Mouse (Mus musculus) Patski (cell line): ENCODE data around the gene Bcap29. TPM values are rescaled to one million over a fixed set of nuclear protein-coding genes. Genes with fewer than 3 reads are reported as not detected.
"Not testable (repeated sequence)": the region's sequence is repeated elsewhere in the genome, so short reads cannot be mapped to it uniquely, and the experiment has no call there.

Source experiments
- ATAC-seq: fragments of 100-300 bp; one replicate; pipeline ENCODE4 v1.8.0; 2021
- CTCF ChIA-PET: fragments of 350-600 bp; sonication (Branson Sonifier 250); formaldehyde crosslinking; loops from one replicate; lab custom pipeline; 2022; ENCODE audit warnings: inconsistent platforms; lab: Charles Lee
- POLR2A ChIA-PET: fragments of 350-600 bp; sonication (Branson Sonifier 250); formaldehyde crosslinking; loops from one replicate; lab custom pipeline; 2022; ENCODE audit warnings: antibody characterized with exemption, inconsistent platforms; lab: Charles Lee
- DNase-seq: peaks from one replicate; pipeline ENCODE4 v3.0.0-alpha.2; 2011; ENCODE audit warnings: low read depth, low spot score
- H3K27me3 ChIP-seq: fragments of 371-371 bp; one replicate; pipeline ENCODE4 v1.5.1; 2021
- CTCF ChIP-seq: fragments of 100-300 bp; IDR thresholded peaks from one replicate; pipeline ENCODE4 v1.5.1; 2021
- in situ Hi-C: fragments of 300-500 bp; cut with MboI; formaldehyde crosslinking; loops from 3 replicates; pipeline ENCODE4 v1.11.1; 2018; ENCODE audit warnings: low pct_unique_long_range_greater_than_20kb, mixed read lengths
- polyA plus RNA-seq: library from polyadenylated mRNA; unstranded; gene quantifications from one replicate; pipeline ENCODE4 v1.2.3, GENCODE M21; 2021

The Bcap29 gene
- polyA plus RNA-seq, 1 experiment from 2014 or later, result 28.3 TPM

- peaks cover 3% of the 10 kb centered on the region for H3K27me3 ChIP-seq
- ChIA-PET CTCF (interaction anchor here (0.8 kb wide), 1 partner anchor 73 kb away, joined by 3 read pairs; no protein-coding TSS in a partner anchor), POLR2A (no interaction called here)
- no peak for TF ChIP-seq CTCF
- no peak for DNase-seq
- in situ Hi-C loops, result no loop called here
- ATAC-seq, result no peak
Measured at GRCm38 (mm10) chr12:31580634-31581318, 53.7 kb downstream of the Bcap29 start.

GRCm38 (mm10) chr12:31578691-31579476, 55.6 kb downstream of the Bcap29 start:
- in situ Hi-C loops, result no loop called here
- no peak for TF ChIP-seq CTCF
- no peak for DNase-seq
- no peak for ATAC-seq
- no peaks in the 10 kb centered on the region for H3K27me3 ChIP-seq
- CTCF ChIA-PET, result no interaction called here
- POLR2A ChIA-PET, result no interaction called here

- POLR2A ChIA-PET, result no interaction called here
- DNase-seq (no peak), ATAC-seq (no peak)
- no peak for TF ChIP-seq CTCF
- H3K27me3 ChIP-seq, result no peaks in the 10 kb centered on the region
- in situ Hi-C loops, result no loop called here
- CTCF ChIA-PET, result interaction anchor here (1.1 kb wide), 1 partner anchor 10 kb away, joined by 3 read pairs; no protein-coding TSS in a partner anchor
Measured at GRCm38 (mm10) chr12:31574506-31574905, 60.0 kb downstream of the Bcap29 start.

- ChIA-PET CTCF (no interaction called here), POLR2A (no interaction called here)
- in situ Hi-C loops, result no loop called here
- no peak for ATAC-seq
- DNase-seq, result no peak
- TF ChIP-seq CTCF, result no peak
- H3K27me3 ChIP-seq, result no peaks in the 10 kb centered on the region
Measured at GRCm38 (mm10) chr12:31569784-31570183, 64.7 kb downstream of the Bcap29 start.

GRCm38 (mm10) chr12:31568661-31569060, 65.8 kb downstream of the Bcap29 start:
- no peak for ATAC-seq
- no peak for TF ChIP-seq CTCF
- in situ Hi-C loops, result no loop called here
- no peak for DNase-seq
- no peaks in the 10 kb centered on the region for H3K27me3 ChIP-seq
- ChIA-PET CTCF (interaction anchor here (1.5 kb wide), 1 partner anchor 28 kb away, joined by 3 read pairs; no protein-coding TSS in a partner anchor), POLR2A (no interaction called here)

GRCm38 (mm10) chr12:31567535-31567934, 66.9 kb downstream of the Bcap29 start:
- ATAC-seq, DNase-seq, H3K27me3 ChIP-seq, POLR2A ChIA-PET, in situ Hi-C loops: not testable (repeated sequence)
- CTCF ChIA-PET, result interaction anchor here (1.5 kb wide), 1 partner anchor 27 kb away, joined by 3 read pairs; no protein-coding TSS in a partner anchor

GRCm38 (mm10) chr12:31560712-31561111, 73.7 kb downstream of the Bcap29 start:
- in situ Hi-C loops, result no loop called here

GRCm38 (mm10) chr12:31560002-31560401, 74.5 kb downstream of the Bcap29 start:
- CTCF ChIA-PET, result no interaction called here
- POLR2A ChIA-PET, result no interaction called here
- no peak for TF ChIP-seq CTCF
- DNase-seq (no peak), ATAC-seq (no peak)
- peaks cover 28% of the 10 kb centered on the region for H3K27me3 ChIP-seq
- in situ Hi-C loops, result no loop called here

More at GRCm38 (mm10) chr12:31560712-31561111, 73.7 kb downstream of the Bcap29 start:
- TF ChIP-seq CTCF, result no peak
- H3K27me3 ChIP-seq, result peaks cover 28% of the 10 kb centered on the region
- ChIA-PET CTCF (no interaction called here), POLR2A (interaction anchor here (0.6 kb wide), 1 partner anchor 37 kb away, joined by 3 read pairs; no protein-coding TSS in a partner anchor)
- DNase-seq, result peak; percentile 25
- no peak for ATAC-seq

- ChIA-PET POLR2A (interaction anchor here (0.6 kb wide), 1 partner anchor 36 kb away, joined by 3 read pairs; no protein-coding TSS in a partner anchor), CTCF (no interaction called here)
- H3K27me3 ChIP-seq, result peaks cover 24% of the 10 kb centered on the region
- TF ChIP-seq CTCF, result no peak
- DNase-seq, result no peak
- no peak for ATAC-seq
- in situ Hi-C loops, result no loop called here
Measured at GRCm38 (mm10) chr12:31554371-31554770, 80.1 kb downstream of the Bcap29 start.

- no peak for TF ChIP-seq CTCF
- ATAC-seq, result no peak
- in situ Hi-C loops, result no loop called here
Measured at GRCm38 (mm10) chr12:31551252-31551651, 83.2 kb downstream of the Bcap29 start.

More at GRCm38 (mm10) chr12:31551252-31551651, 83.2 kb downstream of the Bcap29 start:
- H3K27me3 ChIP-seq, result peaks cover 15% of the 10 kb centered on the region
- DNase-seq, result no peak
- POLR2A ChIA-PET, result no interaction called here
- CTCF ChIA-PET, result no interaction called here
